Mouse (Mus musculus) liver, embryonic 15.5 days (tissue): ENCODE data around the gene Gm44790. TPM values are rescaled to one million over a fixed set of nuclear protein-coding genes. Genes with fewer than 3 reads are reported as not detected.

Experiments
- ATAC-seq: fragments of 200-750 bp; cut with Nextera tagmentation; 2 replicates; pipeline ENCODE4 v1.8.0; 2017; ENCODE audit warnings: moderate number of reproducible peaks, mild to moderate bottlenecking, moderate library complexity; ENCODE audit not compliant: insufficient read depth
- H3K27ac ChIP-seq: fragments of 300-500 bp; sonication (generic); replicated peaks from 2 replicates; pipeline ENCODE4 v1.5.1; 2015; ENCODE audit warnings: mild to moderate bottlenecking, inconsistent platforms
- H3K27me3 ChIP-seq: fragments of 300-500 bp; sonication (generic); 2 replicates; pipeline ENCODE4 v1.6.1; 2015; ENCODE audit warnings: mild to moderate bottlenecking, inconsistent platforms
- H3K36me3 ChIP-seq: fragments of 300-500 bp; sonication (generic); replicated peaks from 2 replicates; pipeline ENCODE4 v1.6.1; 2015; ENCODE audit warnings: moderate library complexity, mild to moderate bottlenecking, inconsistent platforms
- H3K4me1 ChIP-seq: fragments of 300-500 bp; sonication (generic); replicated peaks from 2 replicates; pipeline ENCODE4 v1.6.1; 2015; ENCODE audit warnings: inconsistent platforms
- H3K4me2 ChIP-seq: fragments of 300-500 bp; sonication (generic); 2 replicates; pipeline ENCODE4 v1.6.1; 2015; ENCODE audit warnings: moderate library complexity, mild to moderate bottlenecking, inconsistent platforms
- H3K4me3 ChIP-seq: fragments of 300-500 bp; sonication (generic); replicated peaks from 2 replicates; pipeline ENCODE4 v1.5.1; 2015; ENCODE audit warnings: mild to moderate bottlenecking, inconsistent platforms
- H3K9ac ChIP-seq: fragments of 300-500 bp; sonication (generic); 2 replicates; pipeline ENCODE4 v1.6.1; 2015; ENCODE audit warnings: moderate library complexity, mild to moderate bottlenecking, inconsistent platforms
- H3K9me3 ChIP-seq: fragments of 300-500 bp; sonication (generic); replicated peaks from 2 replicates; pipeline ENCODE4 v1.6.1; 2016; ENCODE audit warnings: inconsistent platforms
- WGBS: fragments of 180-500 bp; shearing (Covaris S2); methylation state at CpG from one replicate; pipeline ENCODE4 v1.1.7; 2015; ENCODE audit warnings: mixed read lengths; ENCODE audit not compliant: insufficient replicate concordance; 5-methylcytosine and 5-hydroxymethylcytosine counted together
- polyA plus RNA-seq: library from polyadenylated mRNA; unstranded; fragments of >200 nt; fragmentation: Nextera tagmentation; extraction: Ambion mirVana; gene quantifications from 2 replicates; pipeline ENCODE4 v1.2.1, GENCODE M21; 2015

The Gm44790 gene
- polyA plus RNA-seq, 1 experiment from 2014 or later, result not detected

- Histone ChIP-seq H3K4me3 (no peak overlapping the region), H3K36me3 (peaks cover 6% of the 10 kb centered on the region), H3K27ac (no peak overlapping the region), H3K4me1 (peaks cover 41% of the 10 kb centered on the region), H3K27me3 (no peaks in the 10 kb centered on the region), H3K9ac (no peak overlapping the region), H3K4me2 (no peak overlapping the region), H3K9me3 (no peaks in the 10 kb centered on the region)
- ATAC-seq, result no peak
These were observed 48.3 kb downstream of the Gm44790 start for GRCm38 (mm10) chr6:86474646-86475181.

- Histone ChIP-seq H3K9me3 (no peaks in the 10 kb centered on the region), H3K4me1 (peaks cover 48% of the 10 kb centered on the region), H3K9ac (no peak overlapping the region), H3K4me2 (no peak overlapping the region), H3K27me3 (no peaks in the 10 kb centered on the region), H3K27ac (0 out of 2 replicates have a peak overlapping the region, but pooled peaks have one; percentile 15), H3K36me3 (no peaks in the 10 kb centered on the region), H3K4me3 (no peak overlapping the region)
- 64% methylated on average over 9 of the region's 9 CpGs for WGBS
- no peak for ATAC-seq
These were observed 49.2 kb downstream of the Gm44790 start for GRCm38 (mm10) chr6:86475462-86476167.

GRCm38 (mm10) chr6:86476931-86477330 lies 50.5 kb downstream of the Gm44790 start:
- Histone ChIP-seq H3K9ac (no peak overlapping the region), H3K4me3 (no peak overlapping the region), H3K4me1 (peaks cover 48% of the 10 kb centered on the region), H3K27ac (no peak overlapping the region), H3K36me3 (no peaks in the 10 kb centered on the region), H3K27me3 (no peaks in the 10 kb centered on the region), H3K4me2 (no peak overlapping the region), H3K9me3 (no peaks in the 10 kb centered on the region)
- no peak for ATAC-seq
- whole genome bisulfite sequencing, result 64% methylated on average over 5 of the region's 5 CpGs

- 58% methylated on average over 3 of the region's 3 CpGs for WGBS
- Histone ChIP-seq H3K9me3 (no peaks in the 10 kb centered on the region), H3K4me3 (no peak overlapping the region), H3K9ac (no peak overlapping the region), H3K4me1 (peaks cover 30% of the 10 kb centered on the region), H3K4me2 (no peak overlapping the region), H3K27me3 (no peaks in the 10 kb centered on the region), H3K27ac (no peak overlapping the region), H3K36me3 (no peaks in the 10 kb centered on the region)
- ATAC-seq, result 0 out of 2 replicates have a peak, but pooled peaks have one; percentile 20
These were observed 52.9 kb downstream of the Gm44790 start for GRCm38 (mm10) chr6:86479311-86479710.

GRCm38 (mm10) chr6:86479816-86480188 lies 53.3 kb downstream of the Gm44790 start:
- Histone ChIP-seq H3K4me2 (peak overlapping the region; percentile 42; the same call in 1 of the 2 replicates), H3K27ac (0 out of 2 replicates have a peak overlapping the region, but pooled peaks have one; percentile 35), H3K4me1 (peaks cover 30% of the 10 kb centered on the region), H3K27me3 (no peaks in the 10 kb centered on the region), H3K9ac (no peak overlapping the region), H3K9me3 (no peaks in the 10 kb centered on the region), H3K36me3 (no peaks in the 10 kb centered on the region), H3K4me3 (no peak overlapping the region)
- no peak for ATAC-seq

- Histone ChIP-seq H3K27me3 (no peaks in the 10 kb centered on the region), H3K4me1 (peaks cover 30% of the 10 kb centered on the region), H3K27ac (peak overlapping the region; percentile 35; the same call in 1 of the 2 replicates), H3K9me3 (no peaks in the 10 kb centered on the region), H3K4me2 (peak overlapping the region; percentile 42), H3K4me3 (peak overlapping the region; percentile 6; the same call in 1 of the 2 replicates), H3K36me3 (no peaks in the 10 kb centered on the region), H3K9ac (no peak overlapping the region)
- ATAC-seq, result no peak
- WGBS, result 23% methylated on average over 9 of the region's 9 CpGs
These were observed 53.9 kb downstream of the Gm44790 start for GRCm38 (mm10) chr6:86480189-86480831.

GRCm38 (mm10) chr6:86481871-86482270 lies 55.4 kb downstream of the Gm44790 start:
- H3K9me3 ChIP-seq, result no peaks in the 10 kb centered on the region
- H3K4me1 ChIP-seq, result peaks cover 33% of the 10 kb centered on the region
- WGBS, result 71% methylated on average over 5 of the region's 5 CpGs
- ATAC-seq, result no peak
- H3K4me2 ChIP-seq, result no peak overlapping the region
- H3K4me3 ChIP-seq, result no peak overlapping the region
- H3K9ac ChIP-seq, result no peak overlapping the region
- no peaks in the 10 kb centered on the region for H3K27me3 ChIP-seq
- no peak overlapping the region for H3K27ac ChIP-seq
- H3K36me3 ChIP-seq, result no peaks in the 10 kb centered on the region

- no peak for ATAC-seq
These were observed 59.6 kb downstream of the Gm44790 start for GRCm38 (mm10) chr6:86485943-86486640.

GRCm38 (mm10) chr6:86487358-86488148 lies 61.1 kb downstream of the Gm44790 start:
- no peaks in the 10 kb centered on the region for H3K36me3 ChIP-seq
- H3K27me3 ChIP-seq, result no peaks in the 10 kb centered on the region
- peak overlapping the region; percentile 90 for H3K27ac ChIP-seq
- peak overlapping the region; percentile 24 for H3K4me3 ChIP-seq
- ATAC-seq, result peak; percentile 86
- H3K9ac ChIP-seq, result peak overlapping the region; percentile 51
- H3K4me1 ChIP-seq, result peaks cover 25% of the 10 kb centered on the region
- 10% methylated on average over 24 of the region's 24 CpGs for WGBS
- peak overlapping the region; percentile 63 for H3K4me2 ChIP-seq
- no peaks in the 10 kb centered on the region for H3K9me3 ChIP-seq

More at GRCm38 (mm10) chr6:86485943-86486640, 59.6 kb downstream of the Gm44790 start:
- H3K36me3 ChIP-seq, result no peaks in the 10 kb centered on the region
- peaks cover 32% of the 10 kb centered on the region for H3K4me1 ChIP-seq
- H3K27me3 ChIP-seq, result no peaks in the 10 kb centered on the region
- H3K4me2 ChIP-seq, result no peak overlapping the region
- H3K9me3 ChIP-seq, result no peaks in the 10 kb centered on the region
- H3K4me3 ChIP-seq, result no peak overlapping the region
- H3K9ac ChIP-seq, result no peak overlapping the region
- 69% methylated on average over 7 of the region's 7 CpGs for WGBS
- 0 out of 2 replicates have a peak overlapping the region, but pooled peaks have one; percentile 90 for H3K27ac ChIP-seq

GRCm38 (mm10) chr6:86488149-86488485 lies 61.7 kb downstream of the Gm44790 start:
- no peak for ATAC-seq
- peaks cover 26% of the 10 kb centered on the region for H3K4me1 ChIP-seq
- WGBS, result 29% methylated on average over 3 of the region's 3 CpGs
- no peaks in the 10 kb centered on the region for H3K9me3 ChIP-seq
- peak overlapping the region; percentile 63 for H3K4me2 ChIP-seq
- H3K27ac ChIP-seq, result peak overlapping the region; percentile 90
- H3K9ac ChIP-seq, result 0 out of 2 replicates have a peak overlapping the region, but pooled peaks have one; percentile 51
- no peaks in the 10 kb centered on the region for H3K36me3 ChIP-seq
- no peaks in the 10 kb centered on the region for H3K27me3 ChIP-seq
- peak overlapping the region; percentile 24; the same call in 1 of the 2 replicates for H3K4me3 ChIP-seq
